Mouse (Mus musculus) left cerebral cortex, adult 18-20 months (tissue): ENCODE results near the gene Guca1a. TPM values are rescaled to one million over a fixed set of nuclear protein-coding genes. Genes with fewer than 3 reads are reported as not detected.

Source experiments
- DNase-seq, 2 experiments: peaks; one replicate each; pipeline ENCODE4 v3.0.0; 2021 to 2022; ENCODE audit warnings: low spot score in 2 of 2, mixed read lengths in 1 of 2
- total RNA-seq, 2 experiments: library from RNA; stranded (reverse); gene quantifications; 2 replicates each; pipeline ENCODE4 v1.2.3; 2021

Gene Guca1a
- total RNA-seq, 2 experiments from 2014 or later: 0.40 TPM; not detected in 1

GRCm38 (mm10) chr17:47349721-47350319 is 50.6 kb downstream of the Guca1a start:
- DNase-seq: no peak

Other genes starting within 250 kb of the Guca1a start
- 10 to 100 TPM; 30.0 to 33.6 TPM for gene Mrps10, start 31.7 kb downstream of the Guca1a start, total RNA-seq
- 1 to 10 TPM; 1.7 to 2.8 TPM for gene Guca1b, start 15.2 kb downstream of the Guca1a start, total RNA-seq
- under 1 TPM; 0.46 to 0.54 TPM for gene AI661453, start 36.0 kb upstream of the Guca1a start, total RNA-seq
- under 1 TPM in 1 of 2 experiments, not detected in 1; 0.21 TPM for gene 1700001C19Rik, start 36.8 kb upstream of the Guca1a start, total RNA-seq
- gene Taf8, start 101.7 kb upstream of the Guca1a start, total RNA-seq: 10 to 100 TPM; 16.8 to 19.1 TPM
- gene Ccnd3, start 104.5 kb upstream of the Guca1a start, total RNA-seq: 10 to 100 TPM; 33.6 to 40.7 TPM
- 10 to 100 TPM; 18.3 to 18.7 TPM for gene Bysl, start 210.9 kb upstream of the Guca1a start, total RNA-seq
- gene Med20, start 211.0 kb upstream of the Guca1a start, total RNA-seq: 10 to 100 TPM; 33.0 to 33.5 TPM
- 1 to 10 TPM; 3.3 to 8.3 TPM for gene Gm20517, start 211.0 kb upstream of the Guca1a start, total RNA-seq
- gene Usp49, start 230.1 kb upstream of the Guca1a start, total RNA-seq: 10 to 100 TPM in 1 of 2 experiments, 1 to 10 TPM in 1; 8.0 to 11.3 TPM